Comparison of ENCODE assay signal across 21 mouse cellular contexts in genomic region chr2:5936550-5936949, GRCm38 (mm10).
"Had no signal": no experiment of that assay in that cellular context is flagged by ENCODE, and none has a peak within 500 bp of the region (broad histone marks: within the 10 kb centered on the region; RNA-seq: fewer than 3 reads in every experiment).

No protein-coding gene starts in this region.

- H3K36me3 ChIP-seq: heart, embryonic 13.5 days; heart, embryonic 15.5 days; hindbrain, embryonic 15.5 days; liver, embryonic 13.5 days; liver, embryonic 15.5 days had no signal

- H3K9ac ChIP-seq: heart, embryonic 13.5 days; heart, embryonic 15.5 days; hindbrain, embryonic 13.5 days; hindbrain, embryonic 15.5 days; limb, embryonic 12.5 days; liver, embryonic 13.5 days; liver, embryonic 15.5 days had no signal

- H3K27me3 ChIP-seq: heart, embryonic 13.5 days; heart, embryonic 15.5 days; hindbrain, embryonic 13.5 days; hindbrain, embryonic 15.5 days; limb, embryonic 12.5 days; liver, embryonic 13.5 days; liver, embryonic 15.5 days had no signal

- H3K4me1 ChIP-seq: heart, embryonic 13.5 days; heart, embryonic 15.5 days; limb, embryonic 12.5 days had no signal

- H3K4me2 ChIP-seq: heart, embryonic 11.5 days; heart, embryonic 13.5 days; heart, embryonic 15.5 days; hindbrain, embryonic 13.5 days; hindbrain, embryonic 15.5 days; limb, embryonic 12.5 days; liver, embryonic 13.5 days; liver, embryonic 15.5 days had no signal

- DNase-seq: gastrocnemius, adult 2 months; gastrocnemius, postnatal 10 days; gastrocnemius, postnatal 36 days; heart, adult 2 months; heart, postnatal 14 days; heart, postnatal 36 days; kidney, adult 18-20 months; kidney, postnatal 14 days; liver, embryonic 13.5 days had no signal

- ATAC-seq: forebrain, embryonic 16.5 days; hindbrain, postnatal 0 days had no signal

- H3K27ac ChIP-seq: gastrocnemius, adult 2 months; heart, adult 2 months; heart, embryonic 13.5 days; heart, embryonic 15.5 days; hindbrain, embryonic 13.5 days; hindbrain, embryonic 15.5 days; hindbrain, postnatal 0 days; layer of hippocampus, adult 2 months; left cerebral cortex, adult 2 months; limb, embryonic 10.5 days; limb, embryonic 12.5 days; liver, embryonic 15.5 days had no signal

- H3K4me3 ChIP-seq: gastrocnemius, adult 2 months; heart, adult 2 months; heart, embryonic 13.5 days; heart, embryonic 15.5 days; hindbrain, embryonic 13.5 days; hindbrain, embryonic 15.5 days; layer of hippocampus, adult 2 months; left cerebral cortex, adult 2 months; limb, embryonic 10.5 days; limb, embryonic 12.5 days; liver, embryonic 13.5 days; liver, embryonic 15.5 days had no signal

- H3K9me3 ChIP-seq: heart, embryonic 13.5 days; heart, embryonic 15.5 days; hindbrain, embryonic 13.5 days; hindbrain, embryonic 15.5 days; limb, embryonic 10.5 days; limb, embryonic 12.5 days; liver, embryonic 13.5 days; liver, embryonic 15.5 days had no signal
